Comparison of ENCODE assay signal across 12 mouse cellular contexts in the genomic region with DNA sequence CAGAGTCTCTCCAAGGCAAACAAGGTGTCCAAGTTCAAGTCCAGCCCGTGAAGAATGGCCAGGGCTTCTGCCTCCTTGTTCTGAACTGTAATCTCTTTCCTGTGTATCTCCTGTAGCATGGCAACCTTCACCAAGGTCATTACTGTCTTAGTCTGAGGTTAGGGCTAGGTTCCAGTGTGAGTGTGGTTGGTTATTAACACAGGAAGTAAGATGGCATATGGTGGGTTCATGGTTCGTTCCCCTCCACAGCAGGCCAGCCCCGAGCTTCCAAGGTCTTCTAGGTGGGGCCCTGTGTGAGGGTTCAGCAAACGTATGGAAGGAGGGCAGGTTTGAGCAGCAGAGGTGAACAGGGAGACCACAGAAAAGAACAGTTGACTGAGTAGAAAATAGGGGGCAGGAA.
"Had no signal": no experiment of that assay in that cellular context is flagged by ENCODE, and none has a peak within 500 bp of the region (broad histone marks: within the 10 kb centered on the region; RNA-seq: fewer than 3 reads in every experiment).

No protein-coding gene starts in this region.

- H3K36me3 ChIP-seq: midbrain, embryonic 12.5 days had no signal

- DNase-seq: lung, adult 2 months; lung, postnatal 4 days; right cerebral cortex, postnatal 14 days; thymus, postnatal 36 days had no signal

- ATAC-seq: hindbrain, postnatal 0 days; lung, postnatal 0 days; midbrain, embryonic 16.5 days had no signal

- H3K9me3 ChIP-seq: limb, embryonic 10.5 days; liver, embryonic 15.5 days; midbrain, embryonic 12.5 days had no signal

- H3K4me3 ChIP-seq: left cerebral cortex, adult 2 months; limb, embryonic 10.5 days; liver, embryonic 15.5 days; midbrain, embryonic 12.5 days had no signal

- H3K4me2 ChIP-seq: liver, embryonic 11.5 days; liver, embryonic 15.5 days; midbrain, embryonic 12.5 days had no signal

- H3K9ac ChIP-seq: liver, embryonic 15.5 days; midbrain, embryonic 12.5 days had no signal

- H3K27me3 ChIP-seq: liver, embryonic 15.5 days had no signal

- H3K27ac ChIP-seq: hindbrain, postnatal 0 days; left cerebral cortex, adult 2 months; limb, embryonic 10.5 days; liver, embryonic 15.5 days; midbrain, embryonic 12.5 days had no signal
